Mouse (Mus musculus): ENCODE results near the gene Lgr4. TPM values are rescaled to one million over a fixed set of nuclear protein-coding genes. Genes with fewer than 3 reads are reported as not detected.

The Lgr4 gene
- polyA plus RNA-seq, 2 experiments = 3.0 to 3.9 TPM

- DNase-seq (ENCODE audit: low read depth in 3 of 3, low spot score in 3 of 3) (no peak), ATAC-seq (ENCODE audit: insufficient read depth) (no peak)
- no peaks in the 10 kb centered on the region for H3K9me3 ChIP-seq (ENCODE audit: control insufficient read depth, low read length)
- H3K27me3 ChIP-seq (ENCODE audit: control insufficient read depth, insufficient read depth, low read length) = no peaks in the 10 kb centered on the region
- peaks cover 0 to 26% of the 10 kb centered on the region in 2 experiments; a peak in 2 of 4 replicates for H3K4me1 ChIP-seq (replicated peaks; ENCODE audit: control insufficient read depth in 2 of 2, insufficient read depth in 2 of 2, low read length in 1 of 2)
- H3K4me2 ChIP-seq (ENCODE audit: low read depth) = no peak overlapping the region
- H3K9ac ChIP-seq (replicated peaks) = no peak overlapping the region
- WGBS (ENCODE audit: insufficient replicate concordance) = 73% methylated on average over 11 of the region's 11 CpGs
- no peak for TF ChIP-seq EP300 (IDR thresholded peaks at IDR 0.05; ENCODE audit: low read depth)
- no peak for TF ChIP-seq CTCF (IDR thresholded peaks at IDR 0.05; ENCODE audit: low read depth)
- no peak overlapping the region for H3K27ac ChIP-seq
- no peaks in the 10 kb centered on the region for H3K36me3 ChIP-seq (replicated peaks; ENCODE audit: control insufficient read depth, insufficient read depth, low read depth)
- H3K4me3 ChIP-seq (ENCODE audit: insufficient read depth in 1 of 2, low read depth in 2 of 2, low read length in 2 of 2) = no peak overlapping the region
These were observed 68.8 kb downstream of the Lgr4 start for GRCm38 (mm10) chr2:109986036-109986785.

- H3K4me1 ChIP-seq (replicated peaks; ENCODE audit: control insufficient read depth in 2 of 2, insufficient read depth in 2 of 2, low read length in 1 of 2) = peaks cover 4 to 34% of the 10 kb centered on the region in 2 experiments
- H3K4me2 ChIP-seq (ENCODE audit: low read depth) = no peak overlapping the region
- no peaks in the 10 kb centered on the region for H3K36me3 ChIP-seq (replicated peaks; ENCODE audit: control insufficient read depth, insufficient read depth, low read depth)
- H3K9ac ChIP-seq (replicated peaks) = no peak overlapping the region
- no peak for TF ChIP-seq EP300 (IDR thresholded peaks at IDR 0.05; ENCODE audit: low read depth)
- no peak for TF ChIP-seq CTCF (IDR thresholded peaks at IDR 0.05; ENCODE audit: low read depth)
- ATAC-seq (ENCODE audit: insufficient read depth) (no peak), DNase-seq (ENCODE audit: low read depth in 3 of 3, low spot score in 3 of 3) (no peak)
- H3K9me3 ChIP-seq (ENCODE audit: control insufficient read depth, low read length) = no peaks in the 10 kb centered on the region
- no peaks in the 10 kb centered on the region for H3K27me3 ChIP-seq (ENCODE audit: control insufficient read depth, insufficient read depth, low read length)
- H3K4me3 ChIP-seq (ENCODE audit: insufficient read depth in 1 of 2, low read depth in 2 of 2, low read length in 2 of 2) = no peak overlapping the region
- 75% methylated on average over 5 of the region's 5 CpGs for WGBS (ENCODE audit: insufficient replicate concordance)
- H3K27ac ChIP-seq = no peak overlapping the region
These were observed 70.5 kb downstream of the Lgr4 start for GRCm38 (mm10) chr2:109987946-109988345.

- WGBS (ENCODE audit: insufficient replicate concordance) = 36% methylated on average over 3 of the region's 3 CpGs
- H3K9me3 ChIP-seq (ENCODE audit: control insufficient read depth, low read length) = no peaks in the 10 kb centered on the region
- ATAC-seq (ENCODE audit: insufficient read depth) (no peak), DNase-seq (ENCODE audit: low read depth in 3 of 3, low spot score in 3 of 3) (no peak)
- H3K9ac ChIP-seq (replicated peaks) = no peak overlapping the region
- TF ChIP-seq EP300 (IDR thresholded peaks at IDR 0.05; ENCODE audit: low read depth) (no peak), CTCF (IDR thresholded peaks at IDR 0.05; ENCODE audit: low read depth) (no peak)
- no peaks in the 10 kb centered on the region for H3K36me3 ChIP-seq (replicated peaks; ENCODE audit: control insufficient read depth, insufficient read depth, low read depth)
- no peaks in the 10 kb centered on the region for H3K27me3 ChIP-seq (ENCODE audit: control insufficient read depth, insufficient read depth, low read length)
- H3K4me1 ChIP-seq (replicated peaks; ENCODE audit: control insufficient read depth in 2 of 2, insufficient read depth in 2 of 2, low read length in 1 of 2) = peaks cover 13 to 40% of the 10 kb centered on the region in 2 experiments
- no peak overlapping the region for H3K4me3 ChIP-seq (ENCODE audit: insufficient read depth in 1 of 2, low read depth in 2 of 2, low read length in 2 of 2)
- no peak overlapping the region for H3K4me2 ChIP-seq (ENCODE audit: low read depth)
- no peak overlapping the region for H3K27ac ChIP-seq
These were observed 71.7 kb downstream of the Lgr4 start for GRCm38 (mm10) chr2:109989196-109989595.

GRCm38 (mm10) chr2:109989679-109990473, 72.4 kb downstream of the Lgr4 start:
- no peaks in the 10 kb centered on the region for H3K9me3 ChIP-seq (ENCODE audit: control insufficient read depth, low read length)
- H3K9ac ChIP-seq (replicated peaks) = no peak overlapping the region
- ATAC-seq (ENCODE audit: insufficient read depth) (no peak), DNase-seq (ENCODE audit: low read depth in 3 of 3, low spot score in 3 of 3) (no peak)
- H3K4me1 ChIP-seq (replicated peaks; ENCODE audit: control insufficient read depth in 2 of 2, insufficient read depth in 2 of 2, low read length in 1 of 2) = peaks cover 18 to 42% of the 10 kb centered on the region in 2 experiments
- no peak overlapping the region for H3K27ac ChIP-seq
- 60% methylated on average over 8 of the region's 8 CpGs for WGBS (ENCODE audit: insufficient replicate concordance)
- no peaks in the 10 kb centered on the region for H3K27me3 ChIP-seq (ENCODE audit: control insufficient read depth, insufficient read depth, low read length)
- TF ChIP-seq EP300 (IDR thresholded peaks at IDR 0.05; ENCODE audit: low read depth) (no peak), CTCF (IDR thresholded peaks at IDR 0.05; ENCODE audit: low read depth) (no peak)
- no peak overlapping the region for H3K4me3 ChIP-seq (ENCODE audit: insufficient read depth in 1 of 2, low read depth in 2 of 2, low read length in 2 of 2)
- no peaks in the 10 kb centered on the region for H3K36me3 ChIP-seq (replicated peaks; ENCODE audit: control insufficient read depth, insufficient read depth, low read depth)
- no peak overlapping the region for H3K4me2 ChIP-seq (ENCODE audit: low read depth)

GRCm38 (mm10) chr2:109991754-109992153, 74.3 kb downstream of the Lgr4 start:
- Histone ChIP-seq H3K9ac (replicated peaks) (no peak overlapping the region), H3K4me3 (ENCODE audit: insufficient read depth in 1 of 2, low read depth in 2 of 2, low read length in 2 of 2) (no peak overlapping the region), H3K9me3 (ENCODE audit: control insufficient read depth, low read length) (no peaks in the 10 kb centered on the region), H3K27ac (no peak overlapping the region), H3K36me3 (replicated peaks; ENCODE audit: control insufficient read depth, insufficient read depth, low read depth) (no peaks in the 10 kb centered on the region), H3K4me1 (replicated peaks; ENCODE audit: control insufficient read depth in 2 of 2, insufficient read depth in 2 of 2, low read length in 1 of 2) (peaks cover 22 to 39% of the 10 kb centered on the region in 2 experiments), H3K27me3 (ENCODE audit: control insufficient read depth, insufficient read depth, low read length) (no peaks in the 10 kb centered on the region), H3K4me2 (ENCODE audit: low read depth) (no peak overlapping the region)
- WGBS (ENCODE audit: insufficient replicate concordance) = 83% methylated on average over 1 of the region's 1 CpGs
- ATAC-seq (ENCODE audit: insufficient read depth) (no peak), DNase-seq (ENCODE audit: low read depth in 3 of 3, low spot score in 3 of 3) (no peak)
- TF ChIP-seq EP300 (IDR thresholded peaks at IDR 0.05; ENCODE audit: low read depth) = no peak
- no peak for TF ChIP-seq CTCF (IDR thresholded peaks at IDR 0.05; ENCODE audit: low read depth)
